Mouse (Mus musculus) common myeloid progenitor, adult 5-6 weeks (primary cell): ENCODE measurements around the gene Ctdspl2. TPM values are rescaled to one million over a fixed set of nuclear protein-coding genes. Genes with fewer than 3 reads are reported as not detected.

Experiments used
- ATAC-seq: replicated peaks from 2 replicates; pipeline ENCODE4 v1.8.0; 2016; ENCODE audit warnings: low read depth, mild to moderate bottlenecking, moderate TSS enrichment, inconsistent platforms; ENCODE audit not compliant: poor library complexity, severe bottlenecking
- total RNA-seq: library from RNA; stranded (forward); fragments of 200-1000, 187-1606 nt; gene quantifications from 2 replicates; pipeline ENCODE4 v1.2.3, GENCODE M21; 2017

Ctdspl2 gene
- total RNA-seq, 1 experiment from 2014 or later, result 72.6 TPM

DNA sequence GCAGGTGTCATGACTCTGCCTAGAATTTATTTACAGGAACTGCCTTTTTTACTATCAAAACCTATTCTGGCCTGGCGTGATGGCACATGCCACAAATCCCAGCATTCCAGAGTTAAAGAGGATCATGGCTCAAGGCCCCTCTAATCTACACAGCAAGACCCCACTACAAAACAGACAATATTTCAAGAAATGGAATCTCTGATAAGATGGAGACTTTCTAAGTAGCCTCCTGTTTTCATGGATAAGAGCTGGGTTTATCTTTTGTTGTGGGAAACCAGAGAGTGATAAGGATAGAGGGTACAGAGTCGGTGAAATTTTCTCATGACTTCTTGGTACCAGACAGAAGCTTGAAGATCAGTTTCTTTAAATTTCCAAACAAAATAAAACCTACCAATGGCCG lies 80.3 kb downstream of the Ctdspl2 start:
- 0 out of 2 replicates have a peak, but pooled peaks have one; percentile 3 for ATAC-seq

DNA sequence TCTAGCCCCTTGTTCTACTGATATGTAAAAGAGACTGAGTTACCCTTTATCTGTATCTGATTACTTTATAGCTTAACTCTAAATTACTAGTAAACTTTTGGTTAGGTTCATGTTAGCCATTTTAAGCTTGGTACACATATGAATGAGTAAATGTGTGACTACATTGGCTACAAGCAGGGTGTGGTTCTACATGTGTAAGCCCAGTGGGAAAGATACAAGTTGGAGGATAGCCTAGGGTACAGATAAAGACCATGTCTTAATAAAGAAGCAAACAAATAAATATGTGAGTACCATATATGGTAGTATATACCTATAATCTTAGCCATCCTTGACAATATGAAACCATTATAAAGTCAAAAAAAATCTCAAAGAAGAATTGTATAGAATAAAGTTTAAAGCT lies 88.1 kb downstream of the Ctdspl2 start:
- ATAC-seq, result no peak

- ATAC-seq, result no peak
Measured at GRCm38 (mm10) chr2:122059365-122060115, 103.7 kb downstream of the Ctdspl2 start.

Other genes with a start within 250 kb of the Ctdspl2 start
- not detected in 2 replicates for gene Frmd5, start 148.9 kb upstream of the Ctdspl2 start, total RNA-seq
- 28.7 and 37.5 TPM in 2 replicates for gene Casc4, start 89.0 kb upstream of the Ctdspl2 start, total RNA-seq
- gene Mageb3, start 91 bp downstream of the Ctdspl2 start, total RNA-seq, result 0.73 TPM in 1 of 2 replicates, not detected in the other
- 42.5 and 44.9 TPM in 2 replicates for gene Eif3j1, start 72.5 kb downstream of the Ctdspl2 start, total RNA-seq
- gene Spg11, start 162.4 kb downstream of the Ctdspl2 start, total RNA-seq, result 13.8 and 15.2 TPM in 2 replicates
- 2,084 and 2,334 TPM in 2 replicates for gene B2m, start 191.7 kb downstream of the Ctdspl2 start, total RNA-seq
- not detected in 2 replicates for gene Trim69, start 204.7 kb downstream of the Ctdspl2 start, total RNA-seq
- not detected in 2 replicates for gene Patl2, start 230.2 kb downstream of the Ctdspl2 start, total RNA-seq
- not detected in 2 replicates for gene Terb2, start 230.3 kb downstream of the Ctdspl2 start, total RNA-seq